Mouse (Mus musculus) adrenal gland, adult 8-10 months (tissue): ENCODE data around the gene Ddx54. TPM values are rescaled to one million over a fixed set of nuclear protein-coding genes. Genes with fewer than 3 reads are reported as not detected.

Experiments
- DNase-seq: peaks from one replicate; pipeline ENCODE4 v3.0.0; 2022
- total RNA-seq, 4 experiments: library from RNA; stranded (reverse); gene quantifications; 2 replicates each; pipeline ENCODE4 v1.2.4; 2022

Gene Ddx54
- total RNA-seq, 4 experiments from 2014 or later = 44.1 to 57.3 (median 56.5) TPM

GRCm38 (mm10) chr5:120612822-120613604, 474 bp downstream of the Ddx54 start:
- DNase-seq = peak; percentile 100

- no peak for DNase-seq
These were observed 3.4 kb downstream of the Ddx54 start for GRCm38 (mm10) chr5:120615903-120616302.

GRCm38 (mm10) chr5:120618778-120619177, 6.2 kb downstream of the Ddx54 start:
- no peak for DNase-seq

GRCm38 (mm10) chr5:120619201-120619600, 6.7 kb downstream of the Ddx54 start:
- no peak for DNase-seq

GRCm38 (mm10) chr5:120620375-120621077, 8.0 kb downstream of the Ddx54 start:
- no peak for DNase-seq

- DNase-seq = no peak
These were observed 8.7 kb downstream of the Ddx54 start for GRCm38 (mm10) chr5:120621078-120621765.

- no peak for DNase-seq
These were observed 9.3 kb downstream of the Ddx54 start for GRCm38 (mm10) chr5:120621846-120622197.

GRCm38 (mm10) chr5:120622198-120622851, 9.8 kb downstream of the Ddx54 start:
- no peak for DNase-seq

- DNase-seq = no peak
These were observed 11.9 kb downstream of the Ddx54 start for GRCm38 (mm10) chr5:120624427-120624826.

GRCm38 (mm10) chr5:120626399-120626798, 13.9 kb downstream of the Ddx54 start:
- no peak for DNase-seq

GRCm38 (mm10) chr5:120627515-120628300, 15.2 kb downstream of the Ddx54 start:
- no peak for DNase-seq

- DNase-seq = no peak
These were observed 16.1 kb downstream of the Ddx54 start for GRCm38 (mm10) chr5:120628624-120629023.

GRCm38 (mm10) chr5:120631128-120631527, 18.6 kb downstream of the Ddx54 start:
- DNase-seq = no peak

GRCm38 (mm10) chr5:120631892-120632291, 19.4 kb downstream of the Ddx54 start:
- no peak for DNase-seq

GRCm38 (mm10) chr5:120634131-120634530, 21.6 kb downstream of the Ddx54 start, which contains the start of gene Cfap73:
Gene Cfap73 (minus strand): TSS chr5:120634235.
- no peak for DNase-seq

- DNase-seq = no peak
These were observed 22.3 kb downstream of the Ddx54 start for GRCm38 (mm10) chr5:120634860-120635259.

- no peak for DNase-seq
These were observed 23.1 kb downstream of the Ddx54 start for GRCm38 (mm10) chr5:120635633-120636032.

GRCm38 (mm10) chr5:120640094-120640493, 27.6 kb downstream of the Ddx54 start:
- DNase-seq = no peak

GRCm38 (mm10) chr5:120643365-120644085, 31.0 kb downstream of the Ddx54 start:
- peak; percentile 77 for DNase-seq

- DNase-seq = peak; percentile 83
These were observed 31.7 kb downstream of the Ddx54 start for GRCm38 (mm10) chr5:120644227-120644626.

- DNase-seq = no peak
These were observed 33.3 kb downstream of the Ddx54 start for GRCm38 (mm10) chr5:120645851-120646250.
